Mouse (Mus musculus): ENCODE measurements around the gene Kcnmb4.

Kcnmb4 gene

DNA sequence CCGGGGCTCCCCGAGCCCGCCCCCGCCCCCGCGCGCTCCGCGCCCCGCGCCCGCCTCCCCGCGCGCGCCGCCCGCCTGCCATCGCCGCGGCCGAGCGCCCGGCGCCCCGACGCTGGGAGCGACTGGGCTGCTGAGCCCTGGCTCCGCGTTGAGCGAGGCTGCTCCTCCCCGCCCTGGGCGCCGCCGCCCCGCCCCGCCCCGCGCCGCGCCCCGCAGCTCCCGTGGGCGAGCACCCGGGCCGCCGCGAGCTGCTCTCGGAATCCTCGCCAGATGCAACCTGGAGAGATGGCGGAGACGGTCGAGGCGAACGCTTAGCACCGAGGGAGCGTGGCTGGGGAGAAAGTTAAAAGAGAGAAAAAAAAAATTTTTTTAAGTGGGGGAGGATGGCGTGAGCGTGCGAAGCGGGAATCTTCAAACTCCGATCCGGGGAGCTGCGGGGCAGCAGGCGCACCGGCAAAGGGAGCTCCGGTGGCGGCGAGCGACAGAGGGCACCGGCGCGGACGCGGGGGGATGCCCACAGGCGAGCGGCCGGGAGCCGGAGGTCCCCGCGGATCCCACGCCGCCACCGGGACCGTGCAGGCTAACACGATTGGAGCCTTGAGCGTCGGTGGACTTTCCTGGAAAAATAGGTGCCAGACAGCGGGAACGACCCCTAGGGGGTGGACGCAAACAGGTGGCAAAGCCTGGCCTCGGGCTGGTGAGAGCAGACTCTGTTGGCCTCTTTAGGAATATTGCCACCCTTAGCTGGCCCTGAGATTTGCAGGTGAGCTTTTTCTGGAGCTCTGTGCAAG, at the start of gene Kcnmb4:
Gene Kcnmb4, minus strand, starts transcription at position 120 of the 791 bp plus-strand sequence.
- no peak for DNase-seq

DNA sequence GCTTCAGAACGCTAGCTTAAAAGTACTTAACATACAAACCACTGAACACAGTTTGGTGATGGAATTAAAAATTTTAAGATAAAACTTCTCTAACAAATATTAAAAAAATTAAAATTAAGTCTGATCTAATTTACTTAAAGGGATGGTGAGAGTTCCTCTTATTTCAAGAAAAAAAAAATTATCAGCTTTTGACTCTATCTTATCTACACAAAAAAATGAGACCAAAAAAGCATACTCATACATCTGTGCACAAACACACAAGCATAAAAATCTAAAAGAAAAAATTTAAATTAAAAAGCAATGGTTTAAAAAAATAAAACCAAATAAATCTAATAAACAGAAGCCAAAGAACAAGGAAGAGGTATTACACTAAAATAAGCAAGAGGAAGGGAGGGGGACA, 45.9 kb upstream of the Kcnmb4 start:
- no peak for DNase-seq

DNA sequence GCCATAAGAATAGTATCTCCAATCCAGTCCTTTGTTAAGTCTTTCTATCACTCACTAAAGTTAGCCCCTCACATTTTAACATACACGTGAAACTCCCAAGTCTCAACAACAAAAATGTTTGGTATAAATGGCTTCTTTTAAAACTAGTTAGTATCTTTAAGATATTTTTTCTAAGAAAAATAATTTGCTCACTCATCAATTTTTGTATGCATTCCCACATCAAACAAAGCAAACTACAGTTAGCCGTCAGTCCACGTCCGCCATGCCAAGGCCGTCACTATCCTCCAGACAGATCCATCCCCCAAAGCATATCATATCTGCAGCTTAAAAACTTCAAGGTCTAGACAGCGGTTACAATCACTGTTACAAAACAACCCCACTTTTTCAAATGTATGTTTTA, 41.9 kb upstream of the Kcnmb4 start:
- DNase-seq: no peak

DNA sequence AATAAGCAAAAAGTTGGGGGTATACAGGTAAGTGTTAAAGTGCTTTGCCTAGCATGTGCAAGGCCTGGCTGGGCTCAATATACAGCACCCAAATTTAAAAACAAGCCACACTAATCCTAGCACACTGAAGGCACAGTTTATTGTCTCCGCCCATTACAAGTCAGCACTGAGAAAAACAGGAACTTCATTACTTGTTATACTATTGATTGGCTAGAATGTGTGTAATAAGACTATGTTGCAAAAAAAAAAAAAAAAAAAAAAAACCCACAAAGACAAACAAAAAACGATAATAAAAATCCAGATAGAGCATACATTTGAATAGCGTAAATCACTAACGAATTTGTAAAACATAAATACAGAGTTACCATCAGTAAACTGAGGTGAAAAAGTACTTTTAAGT, 41.5 kb upstream of the Kcnmb4 start:
- DNase-seq: no peak

DNA sequence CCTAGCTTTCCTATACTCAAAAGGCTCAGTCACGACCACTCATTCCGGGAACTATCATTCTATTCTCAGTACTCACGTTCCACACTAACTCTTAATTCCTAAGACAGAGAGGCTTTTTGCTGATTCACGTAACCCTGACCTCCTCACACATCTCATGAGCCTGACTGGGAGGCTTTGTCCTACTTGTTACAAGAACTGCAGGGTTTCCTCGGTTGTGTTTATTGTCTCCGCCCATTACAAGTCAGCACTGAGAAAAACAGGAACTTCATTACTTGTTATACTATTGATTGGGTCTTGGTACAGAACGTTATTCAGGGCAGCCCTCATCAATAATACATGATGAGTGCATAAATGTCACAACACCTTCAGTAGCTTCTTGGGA, 39.6 kb upstream of the Kcnmb4 start:
- peak; percentile 86 for DNase-seq

DNA sequence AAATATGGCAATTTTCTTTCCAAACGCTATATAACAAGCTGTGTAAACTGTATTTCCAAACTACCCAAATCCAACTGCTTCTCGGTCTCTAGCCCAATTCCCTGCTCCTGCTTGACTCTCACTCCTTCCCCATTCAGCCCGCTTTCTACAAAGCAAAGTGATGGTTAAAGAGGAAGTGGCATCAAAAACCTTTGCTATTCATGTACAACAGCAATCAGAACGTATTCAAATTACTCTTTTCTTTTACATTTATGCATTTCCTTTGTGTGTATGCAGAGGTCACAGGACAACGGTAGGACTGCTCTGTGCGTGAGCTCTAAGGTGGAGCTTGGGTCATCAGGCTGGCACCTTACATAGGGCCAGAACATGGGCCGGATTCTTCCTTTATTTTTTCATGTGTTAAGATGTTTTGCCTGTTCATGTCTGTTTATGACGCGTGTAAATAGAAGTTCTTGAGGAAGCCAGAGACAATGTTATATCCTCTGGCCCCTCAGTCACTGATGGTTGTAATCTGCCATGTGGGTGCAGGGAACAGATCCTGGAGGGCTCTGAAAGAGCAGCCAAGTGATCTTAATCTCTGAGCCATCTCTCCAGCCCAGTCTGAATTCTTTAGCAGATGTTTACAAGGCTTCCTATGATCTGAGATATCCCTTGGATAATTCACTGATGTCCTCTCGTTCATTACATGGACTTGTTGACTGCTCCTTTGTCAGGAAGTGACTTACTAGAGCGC, 39.0 kb upstream of the Kcnmb4 start:
- DNase-seq: no peak

DNA sequence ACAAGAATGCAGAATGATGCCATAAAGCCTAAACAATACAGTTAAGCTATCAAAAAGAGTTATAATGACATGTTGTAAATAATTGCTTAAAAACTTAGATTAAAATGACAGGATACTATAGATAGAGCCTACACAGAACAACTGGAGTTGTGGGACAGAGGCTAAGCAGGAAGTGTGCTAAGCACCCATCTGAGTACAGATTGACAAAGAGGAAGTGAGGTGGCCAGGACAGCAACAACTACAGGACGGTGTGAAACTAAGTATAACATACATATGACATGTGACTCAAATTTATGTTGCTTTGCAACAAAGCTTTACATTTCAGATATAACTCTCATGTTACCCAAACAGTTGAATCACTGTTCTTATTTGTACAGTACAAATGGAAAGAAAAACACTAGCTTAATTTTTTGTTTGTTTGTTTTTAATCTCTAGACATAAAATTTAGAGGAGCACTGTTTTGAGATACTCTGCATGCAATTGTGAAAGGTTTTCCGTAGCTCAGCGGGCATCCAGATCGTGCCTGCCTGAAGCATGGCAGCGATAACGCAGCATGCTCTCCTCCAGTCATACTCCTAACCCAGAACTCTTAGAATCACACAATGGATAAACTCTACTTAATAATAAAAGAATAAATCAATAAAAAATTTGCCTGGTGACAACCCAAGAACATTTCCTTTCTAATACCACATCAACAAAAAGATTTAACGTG, 31.8 kb upstream of the Kcnmb4 start:
- DNase-seq: no peak

DNA sequence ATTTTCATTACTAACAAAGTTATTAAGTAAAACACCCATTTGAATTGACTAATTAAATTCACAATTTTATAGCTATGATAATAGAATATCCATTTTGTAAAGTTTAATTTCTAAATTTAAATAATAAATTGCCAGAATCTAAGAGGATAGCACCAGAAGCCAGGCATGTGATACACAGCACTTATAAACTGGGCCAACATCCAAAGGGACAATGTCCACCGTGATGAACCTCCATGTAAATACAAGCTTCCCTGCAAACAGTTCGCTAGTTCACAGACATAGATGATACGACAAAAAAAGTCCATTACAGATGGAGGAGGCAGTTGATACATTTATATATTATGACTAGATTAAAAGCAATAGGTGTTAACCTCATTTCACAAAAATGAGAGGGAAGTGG, 19.1 kb upstream of the Kcnmb4 start:
- no peak for DNase-seq

DNA sequence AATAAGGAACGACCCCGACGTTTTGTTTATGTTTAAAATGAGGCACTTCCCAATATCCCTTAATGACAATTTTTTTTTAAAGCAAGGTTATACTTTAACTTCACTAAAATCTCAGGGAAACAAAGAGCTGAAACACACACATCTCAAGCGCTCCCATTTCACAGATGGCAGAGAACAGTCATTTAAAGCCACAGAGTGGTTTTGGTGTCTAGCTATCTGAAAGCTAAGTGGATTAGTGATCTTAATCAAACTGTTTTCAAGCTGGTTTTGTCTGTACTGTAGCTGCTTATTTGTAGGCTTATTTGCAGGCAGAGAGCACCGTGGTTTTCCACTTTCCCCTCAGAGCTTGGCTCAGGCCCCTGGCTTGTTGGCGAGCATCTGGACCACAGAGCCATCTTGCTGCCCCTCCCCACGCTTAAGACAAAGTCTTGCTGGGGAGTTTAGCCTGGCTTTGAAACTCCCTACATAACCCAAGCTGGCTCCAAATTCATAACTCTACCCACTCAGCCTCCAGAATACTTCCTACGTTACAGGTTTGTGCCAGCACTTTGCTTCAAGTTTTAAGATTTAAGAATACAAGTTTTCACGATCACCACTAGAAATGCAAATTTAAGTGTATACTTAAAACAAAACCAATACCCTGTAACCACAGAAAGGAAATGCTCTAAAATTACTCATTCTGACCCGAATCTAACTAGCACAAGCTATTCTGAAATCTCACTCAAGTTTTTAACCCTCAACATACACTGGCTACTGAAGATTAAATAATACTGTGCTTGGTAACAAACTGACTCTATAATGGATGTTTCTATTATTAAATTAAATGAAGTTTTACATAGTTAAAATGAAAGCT, 13.4 kb upstream of the Kcnmb4 start:
- DNase-seq: no peak

DNA sequence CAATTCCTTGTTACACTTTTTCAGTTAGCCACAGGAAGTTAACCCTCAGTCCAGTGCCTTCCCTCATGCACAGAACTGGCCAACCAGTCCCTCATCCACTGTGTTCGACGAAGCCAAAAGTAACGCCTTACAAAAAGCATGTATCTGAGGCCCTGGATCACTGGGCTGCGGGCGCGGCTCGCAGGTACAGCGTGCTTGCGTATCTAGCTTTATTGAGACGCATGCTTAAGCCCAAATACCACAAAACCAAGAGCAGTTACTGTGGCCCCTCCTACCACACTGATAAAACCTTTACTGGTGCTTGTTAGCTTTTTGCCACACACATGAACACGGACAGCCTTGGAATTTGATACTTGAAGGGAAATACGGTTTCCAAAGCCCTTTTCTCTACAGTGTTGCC, 8.2 kb upstream of the Kcnmb4 start:
- no peak for DNase-seq

DNA sequence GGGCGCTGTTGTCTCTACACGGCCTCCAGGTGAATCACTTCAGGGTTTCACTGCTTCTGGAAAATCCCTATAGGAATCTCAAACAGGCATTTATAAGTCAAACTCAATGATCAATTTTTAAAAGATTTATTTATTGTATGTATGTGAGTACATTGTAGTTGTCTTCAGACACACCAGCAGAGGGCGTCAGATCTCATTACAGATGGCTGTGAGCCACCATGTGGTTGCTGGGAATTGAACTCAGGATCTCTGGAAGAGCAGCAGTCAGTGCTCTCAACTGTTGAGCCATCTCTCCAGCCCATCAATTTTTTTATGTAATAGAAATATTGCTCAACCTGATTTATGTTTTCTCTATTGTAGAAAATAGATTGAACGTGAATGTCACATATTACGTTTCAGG, 7.3 kb upstream of the Kcnmb4 start:
- DNase-seq: no peak

DNA sequence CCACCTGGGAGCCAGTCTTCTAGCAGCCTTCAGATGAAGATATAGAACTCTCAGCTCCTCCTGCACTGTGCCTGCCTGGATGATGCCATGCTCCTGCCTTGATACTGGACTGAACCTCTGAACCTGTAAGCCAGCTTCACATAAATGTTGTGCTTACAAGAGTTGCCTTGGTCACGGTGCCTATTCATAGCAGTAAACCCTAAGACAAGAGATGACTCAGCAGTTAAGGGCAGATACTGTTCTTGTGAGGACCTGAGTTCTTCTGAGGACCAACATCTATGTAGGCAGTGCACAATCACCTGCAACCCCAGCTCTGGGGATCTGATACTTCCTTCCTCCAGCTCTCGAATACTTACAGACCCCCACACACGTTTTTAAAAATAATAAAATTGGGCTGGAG, 2.9 kb upstream of the Kcnmb4 start:
- DNase-seq: no peak

DNA sequence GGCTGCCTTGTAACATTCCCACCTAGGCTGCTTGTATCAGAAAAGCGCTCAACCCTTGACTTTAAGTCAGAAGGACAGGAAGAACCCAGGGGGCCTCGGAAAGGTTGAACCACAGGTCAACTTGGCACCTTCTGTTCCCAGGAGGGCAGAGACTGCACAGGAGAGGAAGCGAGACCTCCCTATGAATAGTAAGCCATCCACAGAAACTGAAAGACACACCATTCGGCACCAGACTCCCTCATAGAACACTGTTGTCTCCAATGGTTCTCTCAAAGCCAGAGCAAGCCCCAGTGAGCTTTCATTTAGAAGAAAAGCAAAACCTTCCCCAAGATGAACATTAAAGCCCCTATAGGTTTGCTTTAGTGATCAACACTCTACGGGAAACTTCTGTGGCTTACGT, 2.0 kb upstream of the Kcnmb4 start:
- DNase-seq: no peak

DNA sequence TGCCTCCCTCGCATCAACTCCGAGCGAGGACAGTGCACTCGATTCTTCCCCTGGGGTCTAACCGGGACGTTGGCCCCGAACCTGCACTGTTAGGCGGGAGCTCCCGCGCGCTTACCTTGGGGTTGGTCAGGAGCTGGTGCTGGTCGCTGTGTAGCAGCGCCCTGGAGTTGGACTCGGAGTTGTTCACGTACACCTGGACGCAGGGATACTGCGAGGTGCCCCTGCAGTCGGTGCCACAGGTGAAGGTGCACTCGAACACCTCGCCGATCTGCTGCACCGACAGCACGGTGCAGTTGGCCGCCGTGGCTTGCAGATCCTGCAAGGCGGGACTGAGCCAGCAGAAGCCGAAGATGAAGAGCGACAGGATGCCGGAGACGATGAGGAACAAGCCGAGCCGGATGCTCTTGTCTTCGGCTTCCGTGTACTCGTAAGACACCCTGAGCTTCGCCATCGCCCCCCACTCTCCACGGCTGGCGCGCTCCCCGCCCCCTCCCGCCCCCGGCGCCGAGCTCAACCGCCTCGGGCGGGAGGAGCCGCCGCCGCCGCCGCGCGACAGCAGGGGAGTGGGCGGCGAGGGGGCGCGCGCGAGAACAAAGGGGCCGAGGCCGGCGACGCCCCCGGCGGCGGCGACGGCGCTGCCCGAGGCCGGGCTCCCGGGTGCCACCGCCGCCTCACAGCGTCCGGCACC, 463 bp downstream of the Kcnmb4 start:
- no peak for DNase-seq

DNA sequence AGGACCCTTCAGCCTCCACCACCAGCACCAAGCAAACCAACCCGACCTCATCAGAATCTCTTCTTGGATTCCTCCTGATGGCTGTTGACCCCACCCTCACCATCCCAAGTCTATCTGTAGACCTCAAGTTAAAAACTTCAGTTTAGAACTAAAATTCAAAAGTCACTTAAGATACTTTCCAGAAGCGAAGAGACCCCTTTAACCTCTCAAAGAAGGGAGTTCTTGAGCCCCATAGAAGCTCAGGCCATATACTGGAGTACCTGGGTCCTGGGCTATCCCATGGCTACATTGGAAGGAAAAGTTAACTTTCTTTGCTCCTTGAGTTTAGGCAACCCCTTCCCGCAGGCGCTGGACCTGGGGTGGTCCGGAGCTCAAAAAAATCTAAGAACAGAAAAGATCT, 1.1 kb downstream of the Kcnmb4 start:
- DNase-seq: no peak

DNA sequence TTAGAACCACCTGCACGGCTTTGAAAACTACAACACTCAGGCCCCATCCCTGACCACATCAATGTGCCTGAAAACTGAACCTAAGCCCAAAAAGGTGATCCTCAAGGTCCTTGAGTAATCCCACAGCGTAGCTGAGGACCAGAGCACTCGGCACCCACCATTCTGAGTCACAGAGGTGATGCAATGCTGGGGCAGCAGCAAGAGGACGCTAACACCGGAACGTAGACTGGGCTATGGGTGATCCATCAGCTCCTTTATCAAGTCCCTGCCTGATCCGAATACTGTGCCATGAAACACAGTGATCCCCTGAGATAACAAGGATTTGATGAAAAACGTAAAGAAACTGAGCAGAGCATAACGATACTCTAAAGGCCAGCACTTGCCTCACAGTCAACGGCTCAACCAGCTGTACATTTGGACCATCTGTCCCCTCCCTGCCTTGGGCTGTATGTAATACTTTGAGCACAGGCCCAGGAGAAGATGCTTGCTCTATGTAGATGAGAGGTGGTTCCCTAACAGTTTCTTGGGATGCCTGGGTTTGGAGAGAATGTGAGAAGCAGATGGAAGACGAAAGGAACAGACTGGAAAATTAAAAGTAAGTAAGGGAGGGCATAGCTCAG, 3.3 kb downstream of the Kcnmb4 start:
- no peak for DNase-seq

DNA sequence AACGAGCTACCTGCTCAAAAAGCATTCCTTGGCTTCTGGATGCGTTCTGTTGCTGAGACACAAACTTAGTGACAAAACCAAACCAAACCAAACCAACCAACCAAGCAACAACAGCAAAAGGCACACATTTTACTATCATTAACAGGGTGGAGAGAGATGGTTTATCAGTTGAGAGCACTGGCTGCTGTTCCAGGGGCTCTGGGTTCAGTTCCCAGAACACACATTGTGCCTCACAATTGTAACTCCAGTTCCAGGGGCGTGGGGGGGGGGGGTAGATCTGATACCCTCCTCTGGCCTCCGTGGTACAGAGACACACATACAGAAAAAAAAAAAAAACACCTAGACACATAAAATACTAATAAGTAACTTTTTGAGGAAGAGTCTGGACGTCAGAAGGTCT, 5.6 kb downstream of the Kcnmb4 start:
- DNase-seq: no peak

DNA sequence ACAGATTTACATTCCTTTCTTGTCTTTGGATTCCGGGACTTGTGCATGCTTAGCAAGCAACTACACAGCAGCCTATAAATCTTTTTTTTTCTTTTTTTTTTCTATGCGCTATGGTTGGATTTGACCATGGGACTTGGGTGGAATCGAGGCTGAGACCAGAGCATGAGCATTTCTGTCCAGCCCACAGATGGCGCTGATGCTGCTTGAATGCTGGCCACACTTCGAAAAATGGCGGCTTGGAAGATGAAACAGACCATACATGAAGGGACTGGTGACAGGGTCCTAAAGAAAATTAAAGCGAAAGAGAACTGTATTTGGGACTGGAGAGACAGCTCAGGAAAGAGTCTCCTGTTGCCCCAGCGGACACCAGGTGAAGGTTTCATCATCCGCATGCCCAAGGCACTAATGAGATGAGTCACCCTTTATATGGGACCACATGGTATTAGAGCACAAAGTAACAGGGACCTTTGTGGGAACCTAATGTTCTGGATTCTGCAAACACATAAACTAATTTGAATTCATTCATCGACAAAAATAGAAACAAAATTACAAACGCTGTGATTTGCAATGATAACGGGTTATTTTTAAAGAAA, 9.8 kb downstream of the Kcnmb4 start:
- DNase-seq: peak; percentile 43

DNA sequence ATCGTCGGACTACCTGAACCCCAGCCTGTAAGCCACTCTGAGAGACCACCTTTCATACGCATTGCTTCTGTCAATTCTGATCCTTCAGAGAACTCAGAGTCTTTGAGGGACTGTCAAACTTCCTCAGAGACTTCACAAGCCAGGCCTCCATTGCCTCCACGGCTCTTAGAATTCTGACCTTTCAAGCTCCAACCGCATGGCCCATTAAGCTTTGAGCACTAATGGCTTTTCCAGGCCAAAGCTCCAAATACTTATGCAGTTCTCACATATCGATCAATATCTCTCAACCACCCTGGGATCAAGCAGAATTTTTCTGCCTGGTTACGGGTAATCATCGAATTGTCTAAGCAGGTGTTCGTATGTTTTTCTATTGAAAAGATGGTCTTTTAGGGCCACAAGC, 12.2 kb downstream of the Kcnmb4 start:
- DNase-seq: no peak

DNA sequence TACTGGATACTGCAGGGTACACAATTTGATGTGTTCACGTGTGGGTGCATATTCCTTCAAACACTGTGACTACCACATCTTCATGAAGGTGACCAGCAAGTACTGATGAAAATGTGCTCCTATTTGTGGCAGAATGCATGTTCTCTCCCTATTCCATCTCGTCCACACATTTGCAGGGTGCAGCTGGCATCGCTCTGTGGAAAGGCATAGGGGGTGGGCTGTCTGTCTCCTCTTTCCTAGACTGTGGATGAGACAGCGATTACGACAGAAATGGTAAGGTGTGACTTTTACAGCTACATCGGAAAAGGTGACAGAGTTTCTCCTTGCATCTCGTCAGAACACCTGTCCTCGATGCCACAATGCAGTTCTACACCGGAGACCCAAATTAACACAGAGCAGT, 14.9 kb downstream of the Kcnmb4 start:
- DNase-seq: no peak

DNA sequence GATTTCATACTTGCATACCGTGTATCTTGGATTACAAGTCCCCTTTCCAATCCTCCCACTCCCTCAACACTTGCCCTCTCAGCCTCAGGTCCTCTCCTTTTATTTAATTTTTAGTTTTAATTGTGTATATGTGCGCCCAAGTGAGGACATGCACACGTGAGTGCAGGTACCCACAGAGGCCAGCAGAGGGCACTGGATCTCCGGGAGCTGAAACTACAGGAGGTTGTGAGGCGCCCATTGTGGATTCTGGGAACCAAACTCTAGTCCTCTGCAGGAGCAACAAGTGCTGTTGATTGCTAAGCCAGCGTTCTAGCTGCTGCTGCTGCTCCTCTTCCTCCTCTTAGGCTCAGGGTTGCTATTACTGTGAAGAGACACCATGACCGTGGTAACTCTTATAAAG, 20.9 kb downstream of the Kcnmb4 start:
- DNase-seq: no peak

DNA sequence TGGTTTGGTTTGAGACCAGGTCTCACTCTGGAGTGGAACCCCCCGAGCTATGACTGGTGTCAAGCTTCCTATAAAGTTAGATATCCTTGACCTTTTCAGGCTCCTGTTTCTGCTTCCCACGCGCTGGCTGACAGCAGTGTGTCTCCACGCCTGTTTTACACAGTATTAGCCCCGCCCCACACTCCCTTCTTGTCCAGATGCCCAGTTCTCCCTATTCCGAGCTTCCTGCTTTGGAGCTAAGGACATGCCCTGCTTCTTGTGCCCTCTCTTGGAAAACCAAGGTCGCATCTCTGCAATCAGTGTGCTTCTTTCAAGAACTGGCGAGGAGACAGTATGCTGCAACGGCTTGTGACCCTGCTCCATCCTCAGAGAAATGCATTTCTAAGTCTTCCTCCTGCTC, 23.1 kb downstream of the Kcnmb4 start:
- no peak for DNase-seq
